Mouse (Mus musculus): ENCODE results near the gene Kif3b. TPM values are rescaled to one million over a fixed set of nuclear protein-coding genes. Genes with fewer than 3 reads are reported as not detected.

Kif3b gene
- 8.1 and 8.2 TPM in 2 replicates for polyA plus RNA-seq (2015; fragmentation: Nextera tagmentation; extraction: Ambion mirVana)

GRCm38 (mm10) chr2:153290938-153291928, at the start of gene Kif3b:
TSS of gene Kif3b (plus strand) at chr2:153291413.
- peak; percentile 86 for ATAC-seq
- Histone ChIP-seq H3K4me1 (replicated peaks; ENCODE audit: control insufficient read depth, insufficient read depth, low read length) (peaks cover 4% of the 10 kb centered on the region), H3K27ac (ENCODE audit: low read depth, low read length) (peak within 1 kb of the TSS; percentile 80)

GRCm38 (mm10) chr2:153242156-153242555, 49.1 kb upstream of the Kif3b start:
- 30% methylated on average over 6 of the region's 6 CpGs for WGBS
- no peaks in the 10 kb centered on the region for H3K27me3 ChIP-seq (replicated peaks; ENCODE audit: control insufficient read depth, insufficient read depth, low read length)
- peak overlapping the region; percentile 95 for H3K4me3 ChIP-seq (ENCODE audit: low read depth, low read length)
- peaks cover 10% of the 10 kb centered on the region for H3K4me1 ChIP-seq (replicated peaks; ENCODE audit: control insufficient read depth, insufficient read depth, low read length)
- H3K9ac ChIP-seq (ENCODE audit: low read depth, low read length): peak overlapping the region; percentile 99; the same call in 1 of the 2 replicates
- TF ChIP-seq CTCF (IDR thresholded peaks at IDR 0.05; ENCODE audit: low read depth): no peak
- H3K4me2 ChIP-seq (replicated peaks; ENCODE audit: low read depth): peak overlapping the region; percentile 77
- peak overlapping the region; percentile 99 for H3K27ac ChIP-seq (ENCODE audit: low read depth, low read length)
- no peak for ATAC-seq
- H3K36me3 ChIP-seq (ENCODE audit: control insufficient read depth, insufficient read depth): peaks cover 18% of the 10 kb centered on the region
- no peaks in the 10 kb centered on the region for H3K9me3 ChIP-seq (ENCODE audit: control insufficient read depth)

More at GRCm38 (mm10) chr2:153290938-153291928, at the start of gene Kif3b:
- no peak for TF ChIP-seq CTCF (IDR thresholded peaks at IDR 0.05; ENCODE audit: low read depth)
- Histone ChIP-seq H3K36me3 (ENCODE audit: control insufficient read depth, insufficient read depth) (peaks cover 7% of the 10 kb centered on the region; the same call in 1 of the 2 replicates), H3K9ac (ENCODE audit: low read depth, low read length) (peak within 1 kb of the TSS; percentile 85), H3K4me3 (ENCODE audit: low read depth, low read length) (peak within 1 kb of the TSS; percentile 99), H3K9me3 (ENCODE audit: control insufficient read depth) (no peaks in the 10 kb centered on the region), H3K27me3 (replicated peaks; ENCODE audit: control insufficient read depth, insufficient read depth, low read length) (no peaks in the 10 kb centered on the region), H3K4me2 (replicated peaks; ENCODE audit: low read depth) (peak within 1 kb of the TSS; percentile 93)
- 1% methylated on average over 63 of the region's 63 CpGs for WGBS

GRCm38 (mm10) chr2:153249751-153250150, 41.5 kb upstream of the Kif3b start:
- ATAC-seq: peak; percentile 98
- Histone ChIP-seq H3K9me3 (ENCODE audit: control insufficient read depth) (no peaks in the 10 kb centered on the region), H3K4me2 (replicated peaks; ENCODE audit: low read depth) (no peak overlapping the region), H3K4me3 (ENCODE audit: low read depth, low read length) (no peak overlapping the region), H3K36me3 (ENCODE audit: control insufficient read depth, insufficient read depth) (peaks cover 33% of the 10 kb centered on the region), H3K4me1 (replicated peaks; ENCODE audit: control insufficient read depth, insufficient read depth, low read length) (peaks cover 3% of the 10 kb centered on the region; the same call in 1 of the 2 replicates), H3K27ac (ENCODE audit: low read depth, low read length) (peak overlapping the region; percentile 93), H3K9ac (ENCODE audit: low read depth, low read length) (peak overlapping the region; percentile 26; the same call in 1 of the 2 replicates), H3K27me3 (replicated peaks; ENCODE audit: control insufficient read depth, insufficient read depth, low read length) (no peaks in the 10 kb centered on the region)
- TF ChIP-seq CTCF (IDR thresholded peaks at IDR 0.05; ENCODE audit: low read depth): no peak
- WGBS: 40% methylated on average over 5 of the region's 5 CpGs

GRCm38 (mm10) chr2:153256604-153257003, 34.6 kb upstream of the Kif3b start:
- Histone ChIP-seq H3K36me3 (ENCODE audit: control insufficient read depth, insufficient read depth) (peaks cover 21% of the 10 kb centered on the region), H3K9ac (ENCODE audit: low read depth, low read length) (no peak overlapping the region), H3K4me3 (ENCODE audit: low read depth, low read length) (no peak overlapping the region), H3K4me1 (replicated peaks; ENCODE audit: control insufficient read depth, insufficient read depth, low read length) (peaks cover 8% of the 10 kb centered on the region; the same call in 1 of the 2 replicates), H3K27ac (ENCODE audit: low read depth, low read length) (0 out of 2 replicates have a peak overlapping the region, but pooled peaks have one; percentile 46), H3K4me2 (replicated peaks; ENCODE audit: low read depth) (no peak overlapping the region), H3K9me3 (ENCODE audit: control insufficient read depth) (no peaks in the 10 kb centered on the region), H3K27me3 (replicated peaks; ENCODE audit: control insufficient read depth, insufficient read depth, low read length) (no peaks in the 10 kb centered on the region)
- no peak for TF ChIP-seq CTCF (IDR thresholded peaks at IDR 0.05; ENCODE audit: low read depth)
- peak; percentile 7; the same call in 1 of the 2 replicates for ATAC-seq
- 51% methylated on average over 2 of the region's 2 CpGs for WGBS

GRCm38 (mm10) chr2:153259030-153259863, 32.0 kb upstream of the Kif3b start:
- H3K9ac ChIP-seq (ENCODE audit: low read depth, low read length): peak overlapping the region; percentile 17; the same call in 1 of the 2 replicates
- no peaks in the 10 kb centered on the region for H3K27me3 ChIP-seq (replicated peaks; ENCODE audit: control insufficient read depth, insufficient read depth, low read length)
- peaks cover 41% of the 10 kb centered on the region for H3K36me3 ChIP-seq (ENCODE audit: control insufficient read depth, insufficient read depth)
- peak overlapping the region; percentile 30; the same call in 1 of the 2 replicates for H3K4me2 ChIP-seq (replicated peaks; ENCODE audit: low read depth)
- WGBS: 36% methylated on average over 12 of the region's 12 CpGs
- no peaks in the 10 kb centered on the region for H3K9me3 ChIP-seq (ENCODE audit: control insufficient read depth)
- ATAC-seq: peak; percentile 95
- H3K27ac ChIP-seq (ENCODE audit: low read depth, low read length): peak overlapping the region; percentile 88
- no peak overlapping the region for H3K4me3 ChIP-seq (ENCODE audit: low read depth, low read length)
- no peak for TF ChIP-seq CTCF (IDR thresholded peaks at IDR 0.05; ENCODE audit: low read depth)
- H3K4me1 ChIP-seq (replicated peaks; ENCODE audit: control insufficient read depth, insufficient read depth, low read length): peaks cover 8% of the 10 kb centered on the region; the same call in 1 of the 2 replicates

Measured in intestine, postnatal 0 days (tissue).